Mouse (Mus musculus): ENCODE measurements around the gene Myo1e. TPM values are rescaled to one million over a fixed set of nuclear protein-coding genes. Genes with fewer than 3 reads are reported as not detected.

The Myo1e gene
- polyA plus RNA-seq, 1 experiment from 2014 or later: 3.5 TPM

GRCm38 (mm10) chr9:70328193-70328841 lies 121.2 kb downstream of the Myo1e start:
- Histone ChIP-seq H3K4me1 (replicated peaks) (no peaks in the 10 kb centered on the region), H3K9me3 (replicated peaks) (no peaks in the 10 kb centered on the region), H3K4me2 (no peak overlapping the region), H3K9ac (no peak overlapping the region), H3K36me3 (replicated peaks) (no peaks in the 10 kb centered on the region), H3K27ac (replicated peaks) (no peak overlapping the region), H3K4me3 (replicated peaks) (no peak overlapping the region), H3K27me3 (no peaks in the 10 kb centered on the region)
- WGBS (ENCODE audit: insufficient replicate concordance): 44% methylated on average over 5 of the region's 5 CpGs
- ATAC-seq (ENCODE audit: insufficient read depth): no peak

- no peaks in the 10 kb centered on the region for H3K27me3 ChIP-seq
- 48% methylated on average over 11 of the region's 11 CpGs for WGBS (ENCODE audit: insufficient replicate concordance)
- no peak overlapping the region for H3K4me2 ChIP-seq
Measured at GRCm38 (mm10) chr9:70331727-70332335, 124.7 kb downstream of the Myo1e start.

GRCm38 (mm10) chr9:70338391-70338790 lies 131.2 kb downstream of the Myo1e start:
- H3K4me2 ChIP-seq: no peak overlapping the region
- no peaks in the 10 kb centered on the region for H3K4me1 ChIP-seq (replicated peaks)
- no peaks in the 10 kb centered on the region for H3K27me3 ChIP-seq
- no peak overlapping the region for H3K27ac ChIP-seq (replicated peaks)
- WGBS (ENCODE audit: insufficient replicate concordance): 66% methylated on average over 7 of the region's 7 CpGs
- no peak for ATAC-seq (ENCODE audit: insufficient read depth)
- H3K9ac ChIP-seq: no peak overlapping the region
- H3K36me3 ChIP-seq (replicated peaks): 0 out of 2 replicates have a peak, but pooled peaks cover 2% of the 10 kb centered on the region
- H3K4me3 ChIP-seq (replicated peaks): no peak overlapping the region
- H3K9me3 ChIP-seq (replicated peaks): no peaks in the 10 kb centered on the region

More at GRCm38 (mm10) chr9:70331727-70332335, 124.7 kb downstream of the Myo1e start:
- H3K9me3 ChIP-seq (replicated peaks): no peaks in the 10 kb centered on the region
- no peaks in the 10 kb centered on the region for H3K36me3 ChIP-seq (replicated peaks)
- H3K9ac ChIP-seq: no peak overlapping the region
- no peak overlapping the region for H3K4me3 ChIP-seq (replicated peaks)
- no peak overlapping the region for H3K27ac ChIP-seq (replicated peaks)
- ATAC-seq (ENCODE audit: insufficient read depth): no peak
- no peaks in the 10 kb centered on the region for H3K4me1 ChIP-seq (replicated peaks)

GRCm38 (mm10) chr9:70338894-70339293 lies 131.7 kb downstream of the Myo1e start:
- Histone ChIP-seq H3K27me3 (no peaks in the 10 kb centered on the region), H3K36me3 (replicated peaks) (0 out of 2 replicates have a peak, but pooled peaks cover 2% of the 10 kb centered on the region), H3K27ac (replicated peaks) (no peak overlapping the region), H3K9me3 (replicated peaks) (no peaks in the 10 kb centered on the region), H3K4me2 (no peak overlapping the region), H3K4me1 (replicated peaks) (no peaks in the 10 kb centered on the region), H3K4me3 (replicated peaks) (no peak overlapping the region), H3K9ac (no peak overlapping the region)
- no peak for ATAC-seq (ENCODE audit: insufficient read depth)

- H3K27me3 ChIP-seq: no peaks in the 10 kb centered on the region
- no peak overlapping the region for H3K4me2 ChIP-seq
- 54% methylated on average over 2 of the region's 2 CpGs for WGBS (ENCODE audit: insufficient replicate concordance)
- H3K27ac ChIP-seq (replicated peaks): no peak overlapping the region
- H3K9ac ChIP-seq: no peak overlapping the region
- no peaks in the 10 kb centered on the region for H3K9me3 ChIP-seq (replicated peaks)
- no peaks in the 10 kb centered on the region for H3K4me1 ChIP-seq (replicated peaks)
- ATAC-seq (ENCODE audit: insufficient read depth): no peak
- peaks cover 5% of the 10 kb centered on the region; the same call in 1 of the 2 replicates for H3K36me3 ChIP-seq (replicated peaks)
- H3K4me3 ChIP-seq (replicated peaks): no peak overlapping the region
Measured at GRCm38 (mm10) chr9:70349274-70349673, 142.1 kb downstream of the Myo1e start.

GRCm38 (mm10) chr9:70351570-70352277 lies 144.6 kb downstream of the Myo1e start:
- H3K9me3 ChIP-seq (replicated peaks): no peaks in the 10 kb centered on the region
- H3K27ac ChIP-seq (replicated peaks): no peak overlapping the region
- H3K4me3 ChIP-seq (replicated peaks): no peak overlapping the region
- H3K36me3 ChIP-seq (replicated peaks): peaks cover 5% of the 10 kb centered on the region; the same call in 1 of the 2 replicates
- no peak for ATAC-seq (ENCODE audit: insufficient read depth)
- H3K4me2 ChIP-seq: no peak overlapping the region
- H3K27me3 ChIP-seq: no peaks in the 10 kb centered on the region
- WGBS (ENCODE audit: insufficient replicate concordance): 23% methylated on average over 8 of the region's 8 CpGs
- H3K4me1 ChIP-seq (replicated peaks): no peaks in the 10 kb centered on the region
- H3K9ac ChIP-seq: no peak overlapping the region

GRCm38 (mm10) chr9:70356254-70356653 lies 149.1 kb downstream of the Myo1e start:
- H3K9me3 ChIP-seq (replicated peaks): no peaks in the 10 kb centered on the region
- H3K36me3 ChIP-seq (replicated peaks): peaks cover 5% of the 10 kb centered on the region; the same call in 1 of the 2 replicates
- H3K9ac ChIP-seq: no peak overlapping the region
- H3K4me2 ChIP-seq: no peak overlapping the region
- no peak overlapping the region for H3K4me3 ChIP-seq (replicated peaks)
- H3K27ac ChIP-seq (replicated peaks): no peak overlapping the region
- H3K4me1 ChIP-seq (replicated peaks): no peaks in the 10 kb centered on the region
- 53% methylated on average over 8 of the region's 8 CpGs for WGBS (ENCODE audit: insufficient replicate concordance)
- H3K27me3 ChIP-seq: no peaks in the 10 kb centered on the region
- no peak for ATAC-seq (ENCODE audit: insufficient read depth)

GRCm38 (mm10) chr9:70359402-70360131 lies 152.4 kb downstream of the Myo1e start:
- H3K4me3 ChIP-seq (replicated peaks): no peak overlapping the region
- H3K4me1 ChIP-seq (replicated peaks): no peaks in the 10 kb centered on the region
- no peaks in the 10 kb centered on the region for H3K27me3 ChIP-seq
- H3K9ac ChIP-seq: no peak overlapping the region
- WGBS (ENCODE audit: insufficient replicate concordance): 73% methylated on average over 2 of the region's 2 CpGs
- H3K4me2 ChIP-seq: no peak overlapping the region
- no peaks in the 10 kb centered on the region for H3K9me3 ChIP-seq (replicated peaks)
- no peak overlapping the region for H3K27ac ChIP-seq (replicated peaks)
- no peak for ATAC-seq (ENCODE audit: insufficient read depth)
- no peaks in the 10 kb centered on the region for H3K36me3 ChIP-seq (replicated peaks)

GRCm38 (mm10) chr9:70364741-70365140 lies 157.6 kb downstream of the Myo1e start:
- 72% methylated on average over 8 of the region's 8 CpGs for WGBS (ENCODE audit: insufficient replicate concordance)
- H3K4me1 ChIP-seq (replicated peaks): no peaks in the 10 kb centered on the region

GRCm38 (mm10) chr9:70365915-70366314 lies 158.8 kb downstream of the Myo1e start:
- no peaks in the 10 kb centered on the region for H3K27me3 ChIP-seq
- H3K4me3 ChIP-seq (replicated peaks): no peak overlapping the region
- H3K27ac ChIP-seq (replicated peaks): no peak overlapping the region
- H3K36me3 ChIP-seq (replicated peaks): peaks cover 10% of the 10 kb centered on the region; the same call in 1 of the 2 replicates
- no peaks in the 10 kb centered on the region for H3K9me3 ChIP-seq (replicated peaks)
- ATAC-seq (ENCODE audit: insufficient read depth): no peak
- no peak overlapping the region for H3K9ac ChIP-seq
- WGBS (ENCODE audit: insufficient replicate concordance): 65% methylated on average over 2 of the region's 2 CpGs
- H3K4me1 ChIP-seq (replicated peaks): no peaks in the 10 kb centered on the region
- no peak overlapping the region for H3K4me2 ChIP-seq

More at GRCm38 (mm10) chr9:70364741-70365140, 157.6 kb downstream of the Myo1e start:
- Histone ChIP-seq H3K27me3 (no peaks in the 10 kb centered on the region), H3K27ac (replicated peaks) (no peak overlapping the region), H3K9me3 (replicated peaks) (no peaks in the 10 kb centered on the region), H3K36me3 (replicated peaks) (peaks cover 10% of the 10 kb centered on the region; the same call in 1 of the 2 replicates), H3K4me3 (replicated peaks) (no peak overlapping the region), H3K4me2 (no peak overlapping the region), H3K9ac (no peak overlapping the region)
- ATAC-seq (ENCODE audit: insufficient read depth): no peak

GRCm38 (mm10) chr9:70366898-70367297 lies 159.7 kb downstream of the Myo1e start:
- H3K27ac ChIP-seq (replicated peaks): no peak overlapping the region
- H3K9ac ChIP-seq: no peak overlapping the region
- no peaks in the 10 kb centered on the region for H3K9me3 ChIP-seq (replicated peaks)
- H3K4me1 ChIP-seq (replicated peaks): no peaks in the 10 kb centered on the region
- no peak overlapping the region for H3K4me2 ChIP-seq
- WGBS (ENCODE audit: insufficient replicate concordance): 39% methylated on average over 6 of the region's 6 CpGs
- no peak for ATAC-seq (ENCODE audit: insufficient read depth)
- H3K36me3 ChIP-seq (replicated peaks): peaks cover 10% of the 10 kb centered on the region; the same call in 1 of the 2 replicates
- no peak overlapping the region for H3K4me3 ChIP-seq (replicated peaks)
- H3K27me3 ChIP-seq: no peaks in the 10 kb centered on the region

Measured in liver, embryonic 15.5 days (tissue).